Mouse (Mus musculus) erythroblast, embryonic 14.5 days (primary cell): ENCODE measurements around the gene Ms4a15. TPM values are rescaled to one million over a fixed set of nuclear protein-coding genes. Genes with fewer than 3 reads are reported as not detected.

Experiments used
- H3K27me3 ChIP-seq: 2 replicates; pipeline ENCODE4 v1.6.1; 2012; ENCODE audit warnings: inconsistent platforms; ENCODE audit not compliant: control insufficient read depth
- H3K36me3 ChIP-seq: 2 replicates; pipeline ENCODE4 v1.6.1; 2012; ENCODE audit warnings: mild to moderate bottlenecking, inconsistent platforms; ENCODE audit not compliant: control insufficient read depth
- H3K4me1 ChIP-seq: 2 replicates; pipeline ENCODE4 v1.6.1; 2012; ENCODE audit warnings: inconsistent platforms; ENCODE audit not compliant: control insufficient read depth
- H3K4me3 ChIP-seq: replicated peaks from 2 replicates; pipeline ENCODE3; 2012; ENCODE audit warnings: moderate library complexity, mild to moderate bottlenecking, inconsistent platforms
- H3K9me3 ChIP-seq: 2 replicates; pipeline ENCODE4 v1.6.1; 2012; ENCODE audit warnings: low read length, inconsistent platforms, mixed read lengths; ENCODE audit not compliant: control insufficient read depth
- GATA1 ChIP-seq: IDR thresholded peaks from 2 replicates; pipeline ENCODE4 v1.6.1; 2012; ENCODE audit warnings: low read length, inconsistent platforms, mixed read lengths
- TAL1 ChIP-seq: IDR thresholded peaks from 3 replicates; pipeline ENCODE4 v1.6.1; 2012; ENCODE audit warnings: low read length, inconsistent platforms, mixed read lengths
- polyA plus RNA-seq: library from polyadenylated mRNA; stranded (reverse); fragments of >175 nt; gene quantifications from 2 replicates; pipeline ENCODE4 v1.2.3, GENCODE M21; 2012

Ms4a15 gene
- polyA plus RNA-seq, 1 experiment, result not detected

- Histone ChIP-seq H3K9me3 (no peaks in the 10 kb centered on the region), H3K36me3 (no peaks in the 10 kb centered on the region), H3K4me1 (no peaks in the 10 kb centered on the region), H3K4me3 (no peak overlapping the region), H3K27me3 (no peaks in the 10 kb centered on the region)
- TF ChIP-seq TAL1 (no peak), GATA1 (no peak)
Measured at GRCm38 (mm10) chr19:10970457-10970856, 22.6 kb downstream of the Ms4a15 start.

- H3K27me3 ChIP-seq, result no peaks in the 10 kb centered on the region
- no peaks in the 10 kb centered on the region for H3K4me1 ChIP-seq
- no peak for TF ChIP-seq GATA1
- TF ChIP-seq TAL1, result no peak
- H3K9me3 ChIP-seq, result no peaks in the 10 kb centered on the region
- H3K4me3 ChIP-seq, result no peak overlapping the region
- no peaks in the 10 kb centered on the region for H3K36me3 ChIP-seq
Measured at GRCm38 (mm10) chr19:10968578-10968977, 24.5 kb downstream of the Ms4a15 start.

- no peaks in the 10 kb centered on the region for H3K27me3 ChIP-seq
- no peaks in the 10 kb centered on the region for H3K36me3 ChIP-seq
- H3K4me1 ChIP-seq, result no peaks in the 10 kb centered on the region
Measured at GRCm38 (mm10) chr19:10965721-10966120, 27.3 kb downstream of the Ms4a15 start.

GRCm38 (mm10) chr19:10959978-10960346, 33.1 kb downstream of the Ms4a15 start:
- Histone ChIP-seq H3K9me3 (no peaks in the 10 kb centered on the region), H3K4me3 (no peak overlapping the region), H3K4me1 (no peaks in the 10 kb centered on the region; the same call in 1 of the 2 replicates), H3K27me3 (peaks cover 15% of the 10 kb centered on the region), H3K36me3 (no peaks in the 10 kb centered on the region)
- TF ChIP-seq GATA1 (no peak), TAL1 (no peak)

More at GRCm38 (mm10) chr19:10965721-10966120, 27.3 kb downstream of the Ms4a15 start:
- no peaks in the 10 kb centered on the region for H3K9me3 ChIP-seq
- no peak overlapping the region for H3K4me3 ChIP-seq
- TF ChIP-seq TAL1 (no peak), GATA1 (no peak)

GRCm38 (mm10) chr19:10959085-10959977, 33.7 kb downstream of the Ms4a15 start:
- H3K4me1 ChIP-seq, result no peaks in the 10 kb centered on the region; the same call in 1 of the 2 replicates
- H3K27me3 ChIP-seq, result peaks cover 15% of the 10 kb centered on the region
- no peak for TF ChIP-seq TAL1
- no peak for TF ChIP-seq GATA1
- no peaks in the 10 kb centered on the region for H3K36me3 ChIP-seq
- H3K4me3 ChIP-seq, result no peak overlapping the region
- no peaks in the 10 kb centered on the region for H3K9me3 ChIP-seq

- no peak for TF ChIP-seq TAL1
- no peak for TF ChIP-seq GATA1
- Histone ChIP-seq H3K36me3 (no peaks in the 10 kb centered on the region), H3K4me3 (no peak overlapping the region), H3K27me3 (peaks cover 17% of the 10 kb centered on the region), H3K9me3 (no peaks in the 10 kb centered on the region), H3K4me1 (peaks cover 19% of the 10 kb centered on the region)
Measured at GRCm38 (mm10) chr19:10952021-10952939, 40.8 kb downstream of the Ms4a15 start.

- Histone ChIP-seq H3K36me3 (peaks cover 16% of the 10 kb centered on the region), H3K4me1 (peaks cover 37% of the 10 kb centered on the region), H3K27me3 (peaks cover 11% of the 10 kb centered on the region), H3K9me3 (no peaks in the 10 kb centered on the region), H3K4me3 (peak overlapping the region; percentile 84)
- no peak for TF ChIP-seq GATA1
Measured at GRCm38 (mm10) chr19:10949558-10949957, 43.5 kb downstream of the Ms4a15 start.

GRCm38 (mm10) chr19:10949112-10949511, 43.9 kb downstream of the Ms4a15 start, which contains the start of gene Ccdc86:
Gene Ccdc86 (minus strand): TSS chr19:10949266.
- TF ChIP-seq GATA1 (no peak), TAL1 (no peak)
- peaks cover 21% of the 10 kb centered on the region for H3K36me3 ChIP-seq

GRCm38 (mm10) chr19:10948416-10948815, 44.6 kb downstream of the Ms4a15 start:
- no peak for TF ChIP-seq TAL1
- no peak for TF ChIP-seq GATA1
- Histone ChIP-seq H3K9me3 (no peaks in the 10 kb centered on the region), H3K4me3 (peak overlapping the region; percentile 84), H3K27me3 (peaks cover 8% of the 10 kb centered on the region), H3K4me1 (peaks cover 37% of the 10 kb centered on the region), H3K36me3 (peaks cover 28% of the 10 kb centered on the region)

More at GRCm38 (mm10) chr19:10949112-10949511, 43.9 kb downstream of the Ms4a15 start, which contains the start of gene Ccdc86:
- peaks cover 37% of the 10 kb centered on the region for H3K4me1 ChIP-seq
- peak within 1 kb of the TSS; percentile 84 for H3K4me3 ChIP-seq
- peaks cover 9% of the 10 kb centered on the region for H3K27me3 ChIP-seq
- H3K9me3 ChIP-seq, result no peaks in the 10 kb centered on the region
